12 mouse cellular contexts compared by ENCODE assay signal in the genomic region with DNA sequence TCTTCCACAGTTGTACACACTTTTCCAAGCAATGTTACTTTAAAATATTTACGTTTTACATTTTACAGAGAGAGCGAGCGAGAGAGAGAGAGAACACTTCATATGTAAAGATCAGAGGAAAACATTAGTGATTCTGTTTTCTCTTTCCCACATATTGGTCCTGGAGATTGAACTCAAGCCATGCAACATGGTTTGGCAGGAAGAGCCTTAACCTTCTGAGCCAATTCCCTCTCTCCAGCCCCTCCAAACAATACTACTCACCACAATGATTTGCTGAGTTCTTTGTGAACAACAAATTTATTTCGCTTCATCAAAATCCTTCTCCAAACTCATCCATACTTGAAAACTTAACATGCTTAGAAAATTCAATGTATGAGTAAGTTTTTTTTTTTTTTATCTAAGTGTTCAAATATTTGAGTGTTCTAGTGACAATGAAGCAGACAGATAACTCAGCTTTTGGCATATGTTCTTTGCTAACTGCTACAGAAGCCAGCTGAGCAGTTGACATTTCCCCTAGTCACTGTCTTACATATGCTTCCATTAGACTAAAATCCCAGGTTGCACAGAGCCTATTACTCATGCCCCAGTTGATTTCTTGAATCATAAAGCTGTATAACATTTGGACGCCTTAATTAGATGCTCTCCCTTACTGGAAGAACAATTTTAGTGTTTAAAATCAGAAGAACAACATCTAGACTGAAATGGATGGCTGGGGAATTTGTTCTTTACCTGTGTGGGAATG.
A peak's percentile ranks its signal among the peaks of the same experiment; 100 is the strongest.
DNase-seq lines count a peak whose midpoint lies in the region.
"Had no signal": no experiment of that assay in that cellular context is flagged by ENCODE, and none has a peak within 500 bp of the region (broad histone marks: within the 10 kb centered on the region; RNA-seq: fewer than 3 reads in every experiment).

No protein-coding gene starts in this region.

- intact Hi-C loops in gastrocnemius, postnatal 36 days (cut with DNase I), result no loop called here

- peak; percentile 14 to 59 for DNase-seq in layer of hippocampus, adult 18-20 months (ENCODE audit: low spot score in 2 of 2)
- no peak for DNase-seq in layer of hippocampus, postnatal 10 days (ENCODE audit: low spot score in 2 of 2)
- peak; percentile 63 for DNase-seq in cerebellum, adult 11-12 months
- peak; percentile 91 for DNase-seq in cerebellum, adult 9-10 months
- DNase-seq in layer of hippocampus, adult 9-11 months, result peak; percentile 63
- DNase-seq in gastrocnemius, postnatal 36 days, result no peak
- no peak for DNase-seq in embryo, embryonic 10.5 days (ENCODE audit: low spot score)
- no peak for DNase-seq in lung, postnatal 36 days
- DNase-seq: adrenal gland, postnatal 10 days; heart, adult 18-20 months; kidney, adult 9 months; right cerebral cortex, postnatal 25 days had no signal

Comparison
In these comparisons a context has a peak if more than half of its experiments do, and no peak if none do; other contexts are left out.
1. DNase-seq: peak in layer of hippocampus, adult 18-20 months (2 of 2), cerebellum, adult 11-12 months (single experiment), cerebellum, adult 9-10 months (single experiment) and layer of hippocampus, adult 9-11 months (single experiment); none in layer of hippocampus, postnatal 10 days (0 of 2), gastrocnemius, postnatal 36 days (0 of 2), embryo, embryonic 10.5 days (single experiment) and lung, postnatal 36 days (single experiment).